Mouse (Mus musculus): ENCODE measurements around the gene Cygb. TPM values are rescaled to one million over a fixed set of nuclear protein-coding genes. Genes with fewer than 3 reads are reported as not detected.

Gene Cygb
- polyA plus RNA-seq, 1 experiment from 2014 or later = 2.8 TPM

GRCm38 (mm10) chr11:116660181-116660580, 6.1 kb upstream of the Cygb start:
- H3K4me1 ChIP-seq = peaks cover 78% of the 10 kb centered on the region
- no peaks in the 10 kb centered on the region for H3K9me3 ChIP-seq
- H3K36me3 ChIP-seq = no peaks in the 10 kb centered on the region
- H3K27me3 ChIP-seq (ENCODE audit: insufficient read depth, poor library complexity, severe bottlenecking) = peaks cover 43% of the 10 kb centered on the region
- 50% methylated on average over 9 of the region's 9 CpGs for WGBS
- 0 out of 2 replicates have a peak overlapping the region, but pooled peaks have one; percentile 23 for H3K27ac ChIP-seq
- DNase-seq (ENCODE audit: low spot score) = no peak
- H3K4me3 ChIP-seq = no peak overlapping the region

- Histone ChIP-seq H3K4me1 (peaks cover 83% of the 10 kb centered on the region), H3K27ac (0 out of 2 replicates have a peak overlapping the region, but pooled peaks have one; percentile 23), H3K27me3 (ENCODE audit: insufficient read depth, poor library complexity, severe bottlenecking) (peaks cover 53% of the 10 kb centered on the region), H3K36me3 (no peaks in the 10 kb centered on the region), H3K4me3 (no peak overlapping the region), H3K9me3 (no peaks in the 10 kb centered on the region)
- DNase-seq (ENCODE audit: low spot score) = no peak
- 72% methylated on average over 15 of the region's 15 CpGs for WGBS
These were observed 5.0 kb upstream of the Cygb start for GRCm38 (mm10) chr11:116659027-116659621.

- Histone ChIP-seq H3K36me3 (no peaks in the 10 kb centered on the region), H3K27ac (peak overlapping the region; percentile 90), H3K27me3 (ENCODE audit: insufficient read depth, poor library complexity, severe bottlenecking) (peaks cover 54% of the 10 kb centered on the region), H3K4me1 (peaks cover 83% of the 10 kb centered on the region), H3K9me3 (no peaks in the 10 kb centered on the region), H3K4me3 (peak overlapping the region; percentile 54; the same call in 1 of the 2 replicates)
- WGBS = 68% methylated on average over 10 of the region's 10 CpGs
- no peak for DNase-seq (ENCODE audit: low spot score)
These were observed 4.1 kb upstream of the Cygb start for GRCm38 (mm10) chr11:116658238-116658637.

DNA sequence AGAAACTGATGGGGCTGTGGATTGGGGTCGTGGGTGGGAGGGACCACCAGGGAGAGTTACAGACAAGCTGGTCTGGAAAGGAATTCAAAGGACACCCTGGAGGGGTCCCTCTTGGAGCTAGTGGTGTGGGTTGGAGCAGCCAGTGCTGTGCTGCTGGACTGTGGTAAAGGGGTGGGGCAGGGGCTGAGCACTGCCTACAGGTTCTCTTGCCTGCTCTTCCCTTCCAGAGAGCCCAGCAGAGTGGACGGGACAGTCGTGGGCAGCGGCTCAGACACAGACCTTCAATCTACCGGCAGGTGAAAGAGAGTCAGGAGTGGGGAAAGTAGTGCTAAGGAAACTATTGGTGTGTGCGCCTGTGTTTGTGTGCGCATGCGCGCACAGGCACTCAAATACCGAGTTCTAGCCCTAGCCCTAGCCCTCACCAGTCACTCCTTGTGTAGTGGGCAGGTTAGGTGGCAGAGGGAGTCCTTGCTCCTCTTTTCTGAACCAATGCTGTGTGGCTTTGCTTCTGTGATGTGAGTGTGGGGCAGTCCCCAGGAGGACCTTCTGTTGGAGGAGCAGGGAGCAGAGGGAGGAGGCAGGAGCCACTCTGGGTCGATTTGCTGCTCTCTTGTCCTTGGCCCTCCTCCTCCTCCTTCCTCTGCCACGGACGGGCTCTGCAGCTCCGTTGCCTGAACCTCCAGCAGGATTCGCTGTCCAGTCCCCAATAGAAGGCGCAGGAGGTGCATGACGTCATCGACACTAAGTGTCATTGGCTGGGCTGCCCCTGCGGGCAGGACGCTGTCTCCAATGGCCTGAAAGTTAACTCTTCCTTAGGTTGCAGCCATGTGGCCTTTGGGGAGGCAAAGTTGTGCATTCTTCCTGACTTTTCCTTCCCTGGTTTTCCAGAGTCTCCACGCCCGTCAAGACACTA, 3.5 kb upstream of the Cygb start:
- H3K27me3 ChIP-seq (ENCODE audit: insufficient read depth, poor library complexity, severe bottlenecking) = peaks cover 54% of the 10 kb centered on the region
- H3K9me3 ChIP-seq = no peaks in the 10 kb centered on the region
- H3K36me3 ChIP-seq = no peaks in the 10 kb centered on the region
- H3K4me3 ChIP-seq = peak overlapping the region; percentile 54
- DNase-seq (ENCODE audit: low spot score) = peak; percentile 98
- 9% methylated on average over 22 of the region's 22 CpGs for WGBS
- peaks cover 79% of the 10 kb centered on the region for H3K4me1 ChIP-seq
- peak overlapping the region; percentile 90 for H3K27ac ChIP-seq

DNA sequence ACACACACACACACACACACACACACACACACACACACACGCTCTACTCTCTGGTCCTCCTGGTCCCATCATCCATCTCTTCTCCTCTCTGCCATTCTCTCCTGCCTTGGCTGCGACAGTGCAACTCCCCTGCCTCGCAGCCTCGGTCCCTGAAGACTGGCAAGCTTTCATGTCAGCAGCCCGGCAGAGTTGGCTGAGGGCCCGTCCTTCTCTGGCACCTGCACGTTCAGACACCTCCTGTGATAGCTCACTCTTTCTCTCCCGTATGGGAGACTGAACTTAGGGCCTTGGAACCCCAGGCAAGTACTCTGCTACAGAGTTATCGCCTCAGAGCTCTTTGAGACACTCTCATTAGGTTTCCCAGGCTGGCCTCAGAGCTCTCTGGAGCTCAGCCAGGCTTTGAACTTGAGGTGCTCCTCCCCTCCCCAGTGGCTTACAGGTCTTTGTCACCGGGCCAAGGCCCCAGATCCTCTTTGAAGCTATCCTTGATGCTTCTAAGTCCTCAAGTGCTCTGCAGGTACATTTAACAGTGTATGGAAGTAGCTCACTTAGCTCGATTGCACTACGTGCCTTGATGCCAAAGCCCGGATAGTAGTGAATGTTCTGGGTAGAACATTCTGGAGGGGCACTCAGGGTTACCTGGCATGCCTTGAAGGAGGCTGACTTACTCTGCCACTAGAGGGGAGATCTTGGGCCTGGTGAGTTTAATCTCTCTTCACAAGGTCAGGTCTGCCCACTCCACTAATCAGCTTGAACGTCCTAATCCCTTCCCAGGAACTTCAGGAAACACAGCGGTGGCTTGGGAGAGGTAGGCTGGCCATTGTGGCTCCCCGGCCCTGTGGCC, 2.5 kb upstream of the Cygb start:
- WGBS = 73% methylated on average over 16 of the region's 16 CpGs
- DNase-seq (ENCODE audit: low spot score) = no peak
- peak overlapping the region; percentile 90 for H3K27ac ChIP-seq
- H3K27me3 ChIP-seq (ENCODE audit: insufficient read depth, poor library complexity, severe bottlenecking) = peaks cover 54% of the 10 kb centered on the region
- H3K36me3 ChIP-seq = no peaks in the 10 kb centered on the region
- H3K9me3 ChIP-seq = no peaks in the 10 kb centered on the region
- H3K4me1 ChIP-seq = peaks cover 73% of the 10 kb centered on the region
- peak overlapping the region; percentile 54; the same call in 1 of the 2 replicates for H3K4me3 ChIP-seq

- no peak for DNase-seq (ENCODE audit: low spot score)
- peak overlapping the region; percentile 10 for H3K27ac ChIP-seq
- H3K36me3 ChIP-seq = no peaks in the 10 kb centered on the region
- H3K9me3 ChIP-seq = no peaks in the 10 kb centered on the region
- WGBS = under 1% methylated on average over 45 of the region's 47 CpGs
- peak overlapping the region; percentile 66 for H3K4me3 ChIP-seq
- H3K4me1 ChIP-seq = peaks cover 63% of the 10 kb centered on the region
- H3K27me3 ChIP-seq (ENCODE audit: insufficient read depth, poor library complexity, severe bottlenecking) = peaks cover 67% of the 10 kb centered on the region
These were observed 348 bp downstream of the Cygb start for GRCm38 (mm10) chr11:116653709-116654221.

GRCm38 (mm10) chr11:116653234-116653633, 879 bp downstream of the Cygb start, which contains the start of gene Prcd:
Gene Prcd (plus strand): TSS chr11:116653534.
- H3K36me3 ChIP-seq = no peaks in the 10 kb centered on the region
- peak within 1 kb of the TSS; percentile 10 for H3K27ac ChIP-seq
- H3K4me1 ChIP-seq = peaks cover 66% of the 10 kb centered on the region
- no peak for DNase-seq (ENCODE audit: low spot score)
- no peaks in the 10 kb centered on the region for H3K9me3 ChIP-seq
- peaks cover 68% of the 10 kb centered on the region for H3K27me3 ChIP-seq (ENCODE audit: insufficient read depth, poor library complexity, severe bottlenecking)
- 4% methylated on average over 10 of the region's 10 CpGs for WGBS
- H3K4me3 ChIP-seq = peak within 1 kb of the TSS; percentile 66

- peaks cover 68% of the 10 kb centered on the region for H3K27me3 ChIP-seq (ENCODE audit: insufficient read depth, poor library complexity, severe bottlenecking)
- 62% methylated on average over 25 of the region's 25 CpGs for WGBS
- no peaks in the 10 kb centered on the region for H3K36me3 ChIP-seq
- H3K4me3 ChIP-seq = peak overlapping the region; percentile 20; the same call in 1 of the 2 replicates
- no peaks in the 10 kb centered on the region for H3K9me3 ChIP-seq
- peaks cover 66% of the 10 kb centered on the region for H3K4me1 ChIP-seq
- DNase-seq (ENCODE audit: low spot score) = no peak
- H3K27ac ChIP-seq = no peak overlapping the region
These were observed 1.6 kb downstream of the Cygb start for GRCm38 (mm10) chr11:116652330-116653098.

DNA sequence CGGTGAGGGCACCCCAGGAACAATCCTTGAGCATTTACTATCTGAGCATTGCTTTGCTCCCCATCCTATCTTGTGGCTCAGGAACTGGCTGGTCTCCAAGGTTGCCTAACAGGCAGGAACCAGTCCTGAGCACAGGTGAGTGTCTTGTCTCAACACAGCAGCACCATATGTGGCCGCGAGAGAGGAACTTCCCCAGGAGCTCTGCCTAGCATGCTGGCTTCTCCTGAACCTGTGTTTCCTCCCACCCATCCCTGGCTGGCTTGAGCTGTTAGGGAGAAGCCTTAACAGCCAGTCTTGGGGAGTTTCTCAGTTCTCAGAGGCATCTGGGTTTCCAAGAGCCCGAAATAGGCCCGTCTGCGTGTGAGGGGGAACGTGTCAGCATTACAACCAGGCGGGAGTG, 2.8 kb downstream of the Cygb start:
- DNase-seq (ENCODE audit: low spot score) = no peak
- WGBS = 80% methylated on average over 8 of the region's 8 CpGs
- H3K27me3 ChIP-seq (ENCODE audit: insufficient read depth, poor library complexity, severe bottlenecking) = peaks cover 68% of the 10 kb centered on the region
- no peaks in the 10 kb centered on the region for H3K9me3 ChIP-seq
- H3K4me3 ChIP-seq = no peak overlapping the region
- no peaks in the 10 kb centered on the region for H3K36me3 ChIP-seq
- peaks cover 66% of the 10 kb centered on the region for H3K4me1 ChIP-seq
- no peak overlapping the region for H3K27ac ChIP-seq

DNA sequence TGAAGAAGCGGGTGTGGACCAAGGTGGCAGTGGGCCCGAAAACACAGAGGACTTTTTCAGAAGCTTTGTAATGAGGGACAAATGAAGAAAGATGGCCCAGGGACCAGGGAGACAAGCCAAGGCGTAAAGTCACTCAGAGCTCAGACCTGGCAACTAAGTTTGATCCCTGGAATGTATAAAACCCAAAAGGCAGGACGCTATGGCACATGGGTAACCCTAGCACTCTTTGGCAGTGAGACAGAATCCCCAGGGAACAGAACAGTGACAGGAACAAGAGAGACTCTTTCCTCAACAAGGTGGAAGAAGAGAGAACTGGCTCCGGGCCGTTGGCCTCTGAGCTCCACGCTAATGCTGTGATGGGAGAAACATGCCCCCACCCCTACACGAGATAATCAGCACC, 3.3 kb downstream of the Cygb start:
- H3K27me3 ChIP-seq (ENCODE audit: insufficient read depth, poor library complexity, severe bottlenecking) = peaks cover 73% of the 10 kb centered on the region
- H3K4me3 ChIP-seq = no peak overlapping the region
- H3K27ac ChIP-seq = no peak overlapping the region
- H3K36me3 ChIP-seq = no peaks in the 10 kb centered on the region
- H3K9me3 ChIP-seq = no peaks in the 10 kb centered on the region
- no peak for DNase-seq (ENCODE audit: low spot score)
- WGBS = 80% methylated on average over 8 of the region's 8 CpGs
- H3K4me1 ChIP-seq = peaks cover 67% of the 10 kb centered on the region

GRCm38 (mm10) chr11:116649711-116650337, 4.3 kb downstream of the Cygb start:
- peak overlapping the region; percentile 79; the same call in 1 of the 2 replicates for H3K27ac ChIP-seq
- H3K27me3 ChIP-seq (ENCODE audit: insufficient read depth, poor library complexity, severe bottlenecking) = peaks cover 72% of the 10 kb centered on the region
- peaks cover 71% of the 10 kb centered on the region for H3K4me1 ChIP-seq
- WGBS = 84% methylated on average over 13 of the region's 13 CpGs
- H3K9me3 ChIP-seq = no peaks in the 10 kb centered on the region
- DNase-seq (ENCODE audit: low spot score) = no peak
- H3K36me3 ChIP-seq = no peaks in the 10 kb centered on the region
- H3K4me3 ChIP-seq = no peak overlapping the region

Measured in heart, embryonic 10.5 days (tissue).